In genomic region chr16:58481219-58481905, GRCm38 (mm10) we compare ENCODE assay signal across 9 mouse cellular contexts. TPM values are rescaled to one million over a fixed set of nuclear protein-coding genes. Genes with fewer than 3 reads are reported as not detected.
DNase-seq lines count a peak whose midpoint lies in the region; ATAC-seq and TF ChIP-seq lines count a peak whose summit lies in the region.
"Had no signal": no experiment of that assay in that cellular context is flagged by ENCODE, and none has a peak within 500 bp of the region (broad histone marks: within the 10 kb centered on the region; RNA-seq: fewer than 3 reads in every experiment).

No protein-coding gene starts in this region.

- H3K27ac ChIP-seq in embryonic facial prominence, embryonic 13.5 days = no peak overlapping the region
- H3K27ac ChIP-seq in embryonic facial prominence, embryonic 10.5 days (replicated peaks) = no peak overlapping the region
- H3K27ac ChIP-seq in stomach, embryonic 15.5 days = peak overlapping the region; percentile 44
- H3K27ac ChIP-seq in stomach, postnatal 0 days (replicated peaks) = no peak overlapping the region
- H3K27ac ChIP-seq in stomach, embryonic 16.5 days (ENCODE audit: low read length) = peak overlapping the region; percentile 17; the same call in 1 of the 2 replicates

- 75% methylated on average over 9 of the region's 9 CpGs for WGBS in embryonic facial prominence, embryonic 13.5 days
- WGBS in embryonic facial prominence, embryonic 10.5 days = 81% methylated on average over 9 of the region's 9 CpGs
- WGBS in stomach, embryonic 15.5 days = 64% methylated on average over 9 of the region's 9 CpGs
- WGBS in stomach, postnatal 0 days = 64% methylated on average over 9 of the region's 9 CpGs
- WGBS in stomach, embryonic 16.5 days = 66% methylated on average over 9 of the region's 9 CpGs

- no peak for TF ChIP-seq CTCF in stomach, postnatal 0 days (IDR thresholded peaks at IDR 0.05; ENCODE audit: low read depth)

- no peaks in the 10 kb centered on the region for H3K4me1 ChIP-seq in embryonic facial prominence, embryonic 13.5 days
- H3K4me1 ChIP-seq in embryonic facial prominence, embryonic 10.5 days = peaks cover 5% of the 10 kb centered on the region; the same call in 1 of the 2 replicates
- H3K4me1 ChIP-seq in stomach, embryonic 15.5 days = 0 out of 2 replicates have a peak, but pooled peaks cover 7% of the 10 kb centered on the region
- H3K4me1 ChIP-seq in stomach, postnatal 0 days (replicated peaks; ENCODE audit: control insufficient read depth, insufficient read depth) = no peaks in the 10 kb centered on the region
- H3K4me1 ChIP-seq in stomach, embryonic 16.5 days (ENCODE audit: control insufficient read depth, insufficient read depth, low read length) = no peaks in the 10 kb centered on the region

- H3K9ac ChIP-seq in embryonic facial prominence, embryonic 13.5 days = no peak overlapping the region
- no peak overlapping the region for H3K9ac ChIP-seq in stomach, embryonic 15.5 days
- no peak overlapping the region for H3K9ac ChIP-seq in stomach, postnatal 0 days (ENCODE audit: low read length)
- no peak overlapping the region for H3K9ac ChIP-seq in stomach, embryonic 16.5 days (ENCODE audit: low read length)

- H3K27me3 ChIP-seq in embryonic facial prominence, embryonic 13.5 days = no peaks in the 10 kb centered on the region
- no peaks in the 10 kb centered on the region for H3K27me3 ChIP-seq in embryonic facial prominence, embryonic 10.5 days (replicated peaks; ENCODE audit: low read depth, poor library complexity, severe bottlenecking)
- H3K27me3 ChIP-seq in stomach, embryonic 15.5 days (replicated peaks) = no peaks in the 10 kb centered on the region
- no peaks in the 10 kb centered on the region for H3K27me3 ChIP-seq in stomach, postnatal 0 days (ENCODE audit: control insufficient read depth, insufficient read depth, low read length)
- H3K27me3 ChIP-seq in stomach, embryonic 16.5 days (ENCODE audit: control insufficient read depth, insufficient read depth, low read length) = no peaks in the 10 kb centered on the region

- H3K4me2 ChIP-seq in embryonic facial prominence, embryonic 13.5 days = no peak overlapping the region
- no peak overlapping the region for H3K4me2 ChIP-seq in stomach, embryonic 15.5 days
- no peak overlapping the region for H3K4me2 ChIP-seq in stomach, postnatal 0 days (replicated peaks; ENCODE audit: low read depth)
- H3K4me2 ChIP-seq in stomach, embryonic 16.5 days (ENCODE audit: low read depth, low read length) = no peak overlapping the region

- H3K36me3 ChIP-seq in embryonic facial prominence, embryonic 13.5 days = peaks cover 15% of the 10 kb centered on the region
- peaks cover 31% of the 10 kb centered on the region for H3K36me3 ChIP-seq in embryonic facial prominence, embryonic 10.5 days (replicated peaks)
- H3K36me3 ChIP-seq in stomach, embryonic 15.5 days = 0 out of 2 replicates have a peak, but pooled peaks cover 9% of the 10 kb centered on the region
- H3K36me3 ChIP-seq in stomach, postnatal 0 days (ENCODE audit: control insufficient read depth, insufficient read depth, low read length) = 0 out of 2 replicates have a peak, but pooled peaks cover 5% of the 10 kb centered on the region
- H3K36me3 ChIP-seq in stomach, embryonic 16.5 days (ENCODE audit: control insufficient read depth, insufficient read depth, low read length) = no peaks in the 10 kb centered on the region

- H3K4me3 ChIP-seq in embryonic facial prominence, embryonic 13.5 days = no peak overlapping the region
- no peak overlapping the region for H3K4me3 ChIP-seq in embryonic facial prominence, embryonic 10.5 days
- H3K4me3 ChIP-seq in stomach, embryonic 15.5 days (replicated peaks) = no peak overlapping the region
- no peak overlapping the region for H3K4me3 ChIP-seq in stomach, postnatal 0 days (ENCODE audit: low read depth, low read length)
- H3K4me3 ChIP-seq in stomach, embryonic 16.5 days (replicated peaks; ENCODE audit: low read length) = no peak overlapping the region

- no peak for DNase-seq in embryonic facial prominence, embryonic 10.5 days (ENCODE audit: low spot score)
- DNase-seq in stomach, postnatal 0 days (ENCODE audit: low spot score) = no peak
- peak; percentile 52 to 81 for DNase-seq in kidney, postnatal 36 days
- no peak for DNase-seq in left cerebral cortex, adult 8-10 months (ENCODE audit: low spot score in 2 of 2)
- no peak for DNase-seq in adrenal gland, postnatal 10 days
- DNase-seq: thymus, postnatal 4 days had no signal

- ATAC-seq in embryonic facial prominence, embryonic 13.5 days (ENCODE audit: insufficient number of reproducible peaks, insufficient read depth, low FRiP score, low TSS enrichment, low read depth) = 0 out of 2 replicates have a peak, but pooled peaks have one; percentile 20
- ATAC-seq in stomach, embryonic 15.5 days (ENCODE audit: insufficient read depth, low FRiP score, low read depth) = 0 out of 2 replicates have a peak, but pooled peaks have one; percentile 35
- no peak for ATAC-seq in stomach, postnatal 0 days (ENCODE audit: low FRiP score, low TSS enrichment)
- ATAC-seq in stomach, embryonic 16.5 days (ENCODE audit: insufficient read depth, low FRiP score) = no peak

- TF ChIP-seq EP300 in stomach, postnatal 0 days (optimal IDR thresholded peaks at IDR 0.05) = no peak

- H3K9me3 ChIP-seq in embryonic facial prominence, embryonic 13.5 days = no peaks in the 10 kb centered on the region; the same call in 1 of the 2 replicates
- H3K9me3 ChIP-seq in embryonic facial prominence, embryonic 10.5 days = peaks cover 5% of the 10 kb centered on the region; the same call in 1 of the 2 replicates
- H3K9me3 ChIP-seq in stomach, embryonic 15.5 days = no peaks in the 10 kb centered on the region
- H3K9me3 ChIP-seq in stomach, postnatal 0 days (ENCODE audit: control insufficient read depth, low read length) = no peaks in the 10 kb centered on the region
- H3K9me3 ChIP-seq in stomach, embryonic 16.5 days (replicated peaks; ENCODE audit: control insufficient read depth, low read length) = peaks cover 9% of the 10 kb centered on the region; the same call in 1 of the 2 replicates

RNA-seq across cellular contexts. Expression of gene St3gal6, which starts 42.7 kb away (rescaled TPM):
- polyA plus RNA-seq in embryonic facial prominence, embryonic 13.5 days (2015; fragmentation: Nextera tagmentation; extraction: Ambion mirVana) = 11.7 and 14.7 TPM in 2 replicates
- polyA plus RNA-seq in embryonic facial prominence, embryonic 10.5 days (2016; fragmentation: Nextera tagmentation; extraction: Ambion mirVana) = 10.3 and 11.9 TPM in 2 replicates
- 14.6 and 15.7 TPM in 2 replicates for polyA plus RNA-seq in stomach, embryonic 15.5 days (2015; fragmentation: Nextera tagmentation; extraction: Ambion mirVana)
- 7.1 and 8.0 TPM in 2 replicates for polyA plus RNA-seq in stomach, postnatal 0 days (2015; fragmentation: Nextera tagmentation; extraction: Ambion mirVana)
- 11.7 and 14.7 TPM in 2 replicates for polyA plus RNA-seq in stomach, embryonic 16.5 days (2015; fragmentation: Nextera tagmentation; extraction: Ambion mirVana)
- total RNA-seq in left cerebral cortex, adult 8-10 months (2022) = 10 to 100 TPM; 20.8 to 26.6 (median 23.1) TPM
- total RNA-seq in adrenal gland, postnatal 10 days (2021) = 10 to 100 TPM; 23.2 to 29.1 TPM

Comparison
In these comparisons a context has a peak if more than half of its experiments do, and no peak if none do; other contexts are left out.
1. ATAC-seq: peak in embryonic facial prominence, embryonic 13.5 days (single experiment) and stomach, embryonic 15.5 days (single experiment); none in stomach, postnatal 0 days (single experiment) and stomach, embryonic 16.5 days (single experiment).
2. H3K27ac ChIP-seq: peak in stomach, embryonic 15.5 days (single experiment) and stomach, embryonic 16.5 days (single experiment); none in embryonic facial prominence, embryonic 13.5 days (single experiment), embryonic facial prominence, embryonic 10.5 days (single experiment) and stomach, postnatal 0 days (single experiment).
3. DNase-seq: peak in kidney, postnatal 36 days (2 of 2); none in embryonic facial prominence, embryonic 10.5 days (single experiment), stomach, postnatal 0 days (single experiment), left cerebral cortex, adult 8-10 months (0 of 2) and adrenal gland, postnatal 10 days (single experiment).